Mouse (Mus musculus) T-helper 1 cell (primary cell): ENCODE measurements around the gene Vmn1r1.
"Not testable (repeated sequence)": the region's sequence is repeated elsewhere in the genome, so short reads cannot be mapped to it uniquely, and the experiment has no call there.

Source experiments
- in situ Hi-C: fragments of 300-600 bp; cut with MboI, MseI; formaldehyde crosslinking; loops from one replicate; pipeline ENCODE4 v1.15.1; 2025; ENCODE audit warnings: high pct_unique_total_duplicates

Gene Vmn1r1

GRCm38 (mm10) chr1:182164386-182164785, at the start of gene Vmn1r1:
Vmn1r1 (minus strand) TSS chr1:182164486.
- in situ Hi-C loops, result no loop called here

- in situ Hi-C loops, result no loop called here
These were observed 46.0 kb upstream of the Vmn1r1 start for GRCm38 (mm10) chr1:182210322-182210721.

DNA sequence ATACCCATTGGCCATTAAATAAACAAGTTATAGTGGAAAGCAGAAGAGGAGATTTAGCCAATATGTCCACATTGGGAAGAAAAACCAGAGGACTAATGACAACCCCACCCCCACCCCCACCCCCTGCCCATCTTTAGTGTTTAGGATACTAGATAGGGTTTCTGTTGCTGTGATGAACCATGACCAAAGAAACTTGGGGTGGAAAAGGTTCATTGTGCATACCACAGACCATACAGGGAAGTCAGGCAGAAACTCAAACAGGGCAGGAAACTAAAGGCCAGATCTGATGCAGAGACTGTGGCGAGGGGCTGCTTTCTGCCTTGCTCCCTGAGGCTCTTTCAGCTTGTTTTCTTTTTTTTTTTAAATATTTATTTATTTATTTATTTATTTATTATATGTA, 28.3 kb upstream of the Vmn1r1 start:
- in situ Hi-C loops, result no loop called here

DNA sequence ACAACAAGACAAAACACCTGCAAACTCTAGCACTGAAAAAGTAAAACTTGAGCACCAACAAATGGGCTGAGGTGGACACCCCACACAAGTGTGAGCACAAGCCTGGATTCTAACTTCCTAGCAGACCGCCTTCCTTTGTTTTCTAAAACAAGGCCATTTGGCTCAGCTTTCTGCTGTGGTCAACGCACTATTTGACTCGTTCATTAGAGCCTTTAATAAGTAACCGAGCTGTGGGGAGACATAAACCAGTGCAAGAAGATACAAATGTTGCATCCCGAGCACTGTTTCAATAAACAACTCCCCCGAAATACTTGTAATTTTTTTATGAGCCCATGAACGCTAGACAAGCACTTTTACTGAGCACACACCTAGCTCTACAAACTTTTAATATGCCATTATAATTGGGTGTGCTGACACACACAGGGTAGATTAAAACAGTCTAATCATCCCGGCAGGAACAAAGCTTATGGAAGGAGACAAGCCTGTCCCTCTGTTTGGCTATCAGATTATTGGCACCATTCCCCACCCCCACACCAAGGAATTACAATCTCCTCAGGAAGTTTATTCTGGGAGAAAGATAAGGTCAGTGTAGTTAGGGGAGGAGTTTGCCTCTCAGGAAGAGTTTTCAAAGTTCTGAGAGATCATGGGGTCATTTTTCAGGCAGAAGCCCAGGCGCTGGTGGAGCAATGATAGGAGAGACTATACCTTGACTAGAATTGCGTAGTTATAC, 27.7 kb upstream of the Vmn1r1 start:
- in situ Hi-C loops, result no loop called here

- in situ Hi-C loops, result no loop called here
These were observed 26.9 kb upstream of the Vmn1r1 start for GRCm38 (mm10) chr1:182191181-182191580.

GRCm38 (mm10) chr1:182189669-182190440, 25.6 kb upstream of the Vmn1r1 start:
- in situ Hi-C loops, result no loop called here

DNA sequence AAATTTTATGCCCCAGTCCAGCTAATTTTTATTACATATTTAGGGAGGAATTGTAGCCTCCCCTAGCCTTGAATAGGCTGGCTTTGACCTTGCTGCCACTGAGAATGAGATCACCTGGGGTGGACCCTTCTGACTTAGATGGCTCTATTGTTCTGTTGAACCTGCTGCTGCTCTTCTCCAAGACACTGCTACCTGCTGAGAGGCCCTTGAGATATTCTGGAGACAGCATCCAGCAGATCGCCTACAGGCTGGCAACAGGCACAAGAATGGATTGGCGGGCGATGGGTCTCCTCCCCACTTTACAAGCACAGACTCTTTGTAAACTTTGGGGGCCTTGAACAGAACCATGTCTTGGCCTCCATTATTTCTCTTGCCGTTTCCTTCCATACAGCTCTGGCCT, 18.2 kb upstream of the Vmn1r1 start:
- in situ Hi-C loops, result not testable (repeated sequence)

GRCm38 (mm10) chr1:182181456-182182305, 17.4 kb upstream of the Vmn1r1 start:
- in situ Hi-C loops, result no loop called here

DNA sequence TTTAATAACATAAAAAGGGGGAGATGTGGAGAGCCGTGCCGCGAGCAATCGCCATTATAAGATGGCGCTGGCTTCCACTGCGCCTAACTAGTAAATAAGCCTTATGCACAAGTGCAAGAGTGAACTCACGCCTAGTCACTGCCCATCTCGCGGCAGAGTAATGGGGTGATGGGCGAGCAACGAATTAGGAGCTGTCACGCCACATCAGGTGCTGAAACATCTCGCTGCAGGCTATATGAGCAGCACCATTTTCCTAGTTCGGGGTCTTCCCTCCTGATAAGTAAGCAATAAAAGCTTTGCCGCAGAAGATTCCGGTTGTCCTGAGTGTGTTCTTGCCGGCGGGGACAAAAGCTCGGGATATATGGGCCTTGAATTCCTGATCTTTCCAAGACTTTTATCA, 12.7 kb upstream of the Vmn1r1 start:
- in situ Hi-C loops, result not testable (repeated sequence)

DNA sequence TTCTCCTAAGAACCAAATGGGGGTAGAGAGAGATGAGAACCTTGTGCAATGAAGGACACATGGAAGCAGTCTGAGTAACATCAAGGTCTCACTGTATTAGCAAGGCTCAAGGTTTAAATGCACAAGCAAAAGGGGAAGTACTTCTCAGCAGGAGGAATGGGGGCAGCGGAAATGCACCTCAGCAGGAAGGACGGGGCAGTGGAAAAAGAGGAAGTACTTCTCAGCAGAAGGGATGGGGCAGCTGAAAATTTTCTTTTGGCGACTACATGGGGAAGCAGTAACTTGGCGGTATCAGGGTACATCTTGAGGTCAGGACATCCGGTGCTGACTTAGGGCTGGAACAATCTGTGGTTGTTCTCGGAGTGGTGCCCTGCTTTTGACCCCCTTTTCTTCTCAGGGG, 5.9 kb upstream of the Vmn1r1 start:
- in situ Hi-C loops, result not testable (repeated sequence)

GRCm38 (mm10) chr1:182162951-182163350, 1.3 kb downstream of the Vmn1r1 start:
- in situ Hi-C loops, result no loop called here

DNA sequence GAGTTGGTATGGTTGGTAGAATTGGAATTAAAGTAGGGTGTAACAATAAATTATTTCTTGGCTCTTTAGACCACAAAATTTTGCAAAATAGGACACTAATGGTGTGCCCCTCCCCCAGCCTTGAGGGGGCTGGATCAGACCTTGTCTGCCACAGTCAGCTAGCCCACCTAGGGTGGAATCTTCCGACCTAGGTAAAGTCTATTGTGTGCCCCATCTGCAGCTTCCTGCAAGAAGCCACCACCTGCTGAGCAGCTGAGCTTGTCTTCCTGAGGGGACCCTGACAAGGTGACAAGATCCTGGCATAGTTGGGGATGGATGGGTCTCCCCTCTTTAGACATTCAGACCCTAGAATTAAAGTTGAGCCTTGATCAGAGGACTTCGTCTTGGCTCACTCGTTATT, 4.7 kb downstream of the Vmn1r1 start:
- in situ Hi-C loops, result no loop called here

DNA sequence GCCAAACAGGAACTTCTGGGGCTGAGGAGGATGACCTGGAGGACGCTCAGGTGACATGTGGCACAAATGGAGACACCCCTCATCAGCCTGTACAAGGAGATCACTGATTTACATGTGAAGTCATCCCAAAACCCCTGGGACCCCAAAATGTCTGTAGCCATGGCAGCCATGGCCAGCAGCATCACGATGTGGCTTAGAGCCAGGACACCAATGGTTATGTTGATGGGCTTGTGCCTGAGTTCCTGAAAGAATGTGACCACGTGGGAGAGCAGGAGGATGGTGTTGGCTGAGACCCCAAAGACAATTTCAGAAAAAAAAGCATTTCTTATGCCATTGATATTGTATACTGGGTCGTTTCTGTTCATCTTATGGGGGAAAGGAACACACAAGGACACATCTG, 6.6 kb downstream of the Vmn1r1 start:
- in situ Hi-C loops, result no loop called here

DNA sequence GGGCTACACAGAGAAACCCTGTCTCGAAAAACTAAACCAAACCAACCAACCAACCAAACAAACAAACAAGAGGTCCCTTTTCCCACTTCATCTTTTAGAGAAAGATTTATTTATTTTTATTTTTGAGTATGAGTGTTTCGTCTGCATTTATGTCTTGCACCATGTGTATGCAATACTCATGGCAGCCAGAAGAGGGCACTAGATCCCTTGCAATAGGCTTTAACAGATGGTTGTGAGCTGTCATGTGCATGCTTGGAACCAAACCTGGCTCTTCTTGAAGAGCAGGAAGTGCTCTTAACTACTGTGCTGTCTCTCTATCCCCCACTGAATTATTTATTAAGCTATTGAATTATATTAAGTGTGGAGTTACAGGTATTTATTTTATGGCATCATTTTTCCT, 14.3 kb downstream of the Vmn1r1 start:
- in situ Hi-C loops, result no loop called here

GRCm38 (mm10) chr1:182148864-182149514, 15.3 kb downstream of the Vmn1r1 start:
- in situ Hi-C loops, result no loop called here

GRCm38 (mm10) chr1:182145546-182145945, 18.7 kb downstream of the Vmn1r1 start:
- in situ Hi-C loops, result no loop called here

DNA sequence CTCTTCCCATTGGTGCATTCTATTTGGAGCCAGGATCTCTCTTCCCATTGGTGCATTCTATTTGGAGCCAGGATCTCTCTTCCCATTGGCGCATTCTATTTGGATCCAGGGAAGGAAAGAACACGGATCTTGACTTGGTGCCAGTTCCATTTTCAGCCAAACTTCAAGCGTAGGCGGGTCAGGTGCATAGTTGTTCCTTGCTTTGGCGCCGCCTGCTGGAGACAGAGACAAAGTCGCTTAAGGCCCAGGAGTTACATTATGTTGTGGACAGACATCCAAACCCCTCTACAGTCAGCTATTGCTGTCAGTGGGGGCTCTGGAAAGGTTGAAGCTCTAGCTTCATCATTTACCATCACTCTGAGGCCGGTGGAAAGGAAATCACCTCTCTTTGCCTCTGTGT, 21.0 kb downstream of the Vmn1r1 start:
- in situ Hi-C loops, result loop anchor here (5.0 kb wide), 1 partner anchor 394 kb away; no protein-coding TSS in a partner anchor

DNA sequence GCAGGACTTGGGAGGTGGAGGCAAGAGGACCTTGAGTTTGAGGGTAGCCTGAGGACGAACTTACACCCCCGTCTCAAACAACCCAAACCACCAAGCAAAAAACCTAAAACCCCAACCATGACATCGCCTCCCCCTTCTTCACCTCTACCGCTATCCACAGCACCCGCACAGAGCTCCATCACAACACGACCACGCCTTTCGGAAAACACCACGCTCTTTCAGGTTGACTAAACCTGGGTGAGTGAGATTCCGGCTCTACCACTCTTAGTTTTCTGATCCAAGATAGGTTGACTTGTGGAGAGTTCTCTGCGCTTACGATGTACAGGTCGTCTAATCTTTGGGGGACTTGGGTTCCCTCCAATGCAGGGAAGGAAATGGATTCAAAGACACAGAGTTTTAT, 21.6 kb downstream of the Vmn1r1 start:
- in situ Hi-C loops, result loop anchor here (5.0 kb wide), 1 partner anchor 395 kb away; no protein-coding TSS in a partner anchor

DNA sequence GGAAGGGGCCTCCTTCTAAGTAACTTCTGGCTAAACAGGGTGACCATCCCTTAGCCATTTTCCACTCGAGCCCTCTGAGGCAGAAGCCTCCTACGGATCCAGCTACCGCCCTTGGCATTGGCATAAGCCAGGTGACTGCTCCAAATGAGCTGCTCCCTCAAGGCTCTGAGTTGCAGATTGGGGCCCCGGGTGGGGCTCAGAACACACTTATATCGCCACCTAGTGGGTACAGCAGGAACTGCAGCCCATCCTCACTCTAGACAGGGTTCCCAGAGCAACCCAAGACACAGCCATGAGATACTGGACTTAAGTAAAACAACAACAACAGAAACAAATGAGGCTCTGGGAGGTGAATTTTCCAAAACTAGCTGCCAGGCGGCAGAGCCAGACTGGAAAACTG, 23.9 kb downstream of the Vmn1r1 start:
- in situ Hi-C loops, result loop anchor here (5.0 kb wide), 1 partner anchor 397 kb away; no protein-coding TSS in a partner anchor

DNA sequence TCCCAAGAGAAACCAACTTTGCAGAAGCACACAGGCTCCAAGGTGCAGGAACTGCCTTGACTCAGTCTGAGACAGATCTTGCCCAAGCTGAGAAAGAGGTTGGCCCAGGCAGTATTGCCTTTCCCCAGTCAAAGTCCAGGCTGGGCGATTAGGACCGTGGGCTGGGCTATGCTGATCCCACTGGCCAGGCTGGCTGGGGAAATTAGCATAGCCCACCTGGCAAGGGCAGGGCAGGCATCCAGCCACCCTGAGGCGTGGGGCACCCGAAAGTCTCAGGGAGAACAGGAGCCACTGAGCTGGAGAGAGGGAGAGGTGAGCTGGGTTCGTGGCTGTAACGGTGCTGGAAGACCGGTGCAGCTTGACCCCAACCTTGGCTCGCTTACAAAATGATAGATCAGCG, 24.3 kb downstream of the Vmn1r1 start:
- in situ Hi-C loops, result loop anchor here (5.0 kb wide), 1 partner anchor 397 kb away; no protein-coding TSS in a partner anchor

- in situ Hi-C loops, result no loop called here
These were observed 26.1 kb downstream of the Vmn1r1 start for GRCm38 (mm10) chr1:182138172-182138571.
